Mouse (Mus musculus) urinary bladder, adult 2 months (tissue): ENCODE results near the gene Zan. TPM values are rescaled to one million over a fixed set of nuclear protein-coding genes. Genes with fewer than 3 reads are reported as not detected.
A peak's percentile ranks its signal among the peaks of the same experiment; 100 is the strongest.

Source experiments
- DNase-seq: peaks from one replicate; pipeline ENCODE4 v3.0.0; 2022; ENCODE audit warnings: low spot score
- polyA plus RNA-seq: library from polyadenylated mRNA; depleted of rRNA; stranded (reverse); fragments of >200 nt; gene quantifications from 2 replicates; pipeline ENCODE4 v1.2.3, GENCODE M21; 2012; rRNA removed

Gene Zan
- 0.11 and 0.15 TPM in 2 replicates for polyA plus RNA-seq

- DNase-seq: no peak
Observed at GRCm38 (mm10) chr5:137476964-137477363, at the start of gene Zan. TSS of gene Zan (minus strand) at chr5:137477064.

GRCm38 (mm10) chr5:137526192-137526936 lies 49.5 kb upstream of the Zan start:
- no peak for DNase-seq

- DNase-seq: no peak
Observed at GRCm38 (mm10) chr5:137525511-137525910, 48.6 kb upstream of the Zan start.

- DNase-seq: no peak
Observed at GRCm38 (mm10) chr5:137524671-137525070, 47.8 kb upstream of the Zan start.

GRCm38 (mm10) chr5:137524251-137524515 lies 47.3 kb upstream of the Zan start:
- DNase-seq: no peak

- no peak for DNase-seq
Observed at GRCm38 (mm10) chr5:137523396-137524250, 46.8 kb upstream of the Zan start.

GRCm38 (mm10) chr5:137522711-137523110 lies 45.8 kb upstream of the Zan start:
- no peak for DNase-seq

- no peak for DNase-seq
Observed at GRCm38 (mm10) chr5:137521861-137522260, 45.0 kb upstream of the Zan start.

- no peak for DNase-seq
Observed at GRCm38 (mm10) chr5:137519691-137520550, 43.1 kb upstream of the Zan start.

- peak; percentile 22 for DNase-seq
Observed at GRCm38 (mm10) chr5:137518436-137518835, 41.6 kb upstream of the Zan start, which contains the start of gene Gigyf1. TSS of gene Gigyf1 (plus strand) at chr5:137518548.

GRCm38 (mm10) chr5:137514811-137515210 lies 37.9 kb upstream of the Zan start:
- DNase-seq: no peak

- no peak for DNase-seq
Observed at GRCm38 (mm10) chr5:137513951-137514721, 37.3 kb upstream of the Zan start.

- no peak for DNase-seq
Observed at GRCm38 (mm10) chr5:137512847-137513794, 36.3 kb upstream of the Zan start.

GRCm38 (mm10) chr5:137511706-137512105 lies 34.8 kb upstream of the Zan start:
- no peak for DNase-seq

- DNase-seq: no peak
Observed at GRCm38 (mm10) chr5:137510573-137511390, 33.9 kb upstream of the Zan start.

GRCm38 (mm10) chr5:137510014-137510501 lies 33.2 kb upstream of the Zan start:
- peak; percentile 85 for DNase-seq

GRCm38 (mm10) chr5:137504041-137504440 lies 27.2 kb upstream of the Zan start:
- no peak for DNase-seq

GRCm38 (mm10) chr5:137502667-137503110 lies 25.8 kb upstream of the Zan start:
- DNase-seq: no peak
